Mouse (Mus musculus) ES-CJ7 (cell line): Measurements from ENCODE around the gene Nme1.
"Not testable (repeated sequence)": the region's sequence is repeated elsewhere in the genome, so short reads cannot be mapped to it uniquely, and the experiment has no call there.

Source experiments
- DNase-seq: peaks from one replicate; pipeline ENCODE4 v3.0.0; 2011; ENCODE audit warnings: low read depth, low spot score

The Nme1 gene

GRCm38 (mm10) chr11:93965391-93965790 lies 2.9 kb downstream of the Nme1 start:
- DNase-seq, result no peak

- DNase-seq, result no peak
These were observed 5.3 kb downstream of the Nme1 start for GRCm38 (mm10) chr11:93963013-93963412.

GRCm38 (mm10) chr11:93961482-93961881 lies 6.8 kb downstream of the Nme1 start:
- no peak for DNase-seq

GRCm38 (mm10) chr11:93957746-93958145 lies 10.6 kb downstream of the Nme1 start:
- DNase-seq, result no peak

GRCm38 (mm10) chr11:93957031-93957555 lies 11.2 kb downstream of the Nme1 start:
- no peak for DNase-seq

GRCm38 (mm10) chr11:93956159-93956558 lies 12.2 kb downstream of the Nme1 start, which contains the start of gene Nme2:
TSS of gene Nme2 (minus strand) at chr11:93956259.
- no peak for DNase-seq

GRCm38 (mm10) chr11:93955256-93956150 lies 12.8 kb downstream of the Nme1 start:
- peak; percentile 94 for DNase-seq

- no peak for DNase-seq
These were observed 13.5 kb downstream of the Nme1 start for GRCm38 (mm10) chr11:93954738-93955255.

GRCm38 (mm10) chr11:93952376-93952775 lies 15.9 kb downstream of the Nme1 start:
- no peak for DNase-seq

- DNase-seq, result no peak
These were observed 18.3 kb downstream of the Nme1 start for GRCm38 (mm10) chr11:93950045-93950444.

GRCm38 (mm10) chr11:93948887-93949567 lies 19.3 kb downstream of the Nme1 start:
- no peak for DNase-seq

GRCm38 (mm10) chr11:93944986-93945385 lies 23.3 kb downstream of the Nme1 start:
- no peak for DNase-seq

GRCm38 (mm10) chr11:93940906-93941305 lies 27.4 kb downstream of the Nme1 start:
- no peak for DNase-seq

GRCm38 (mm10) chr11:93929106-93929505 lies 39.2 kb downstream of the Nme1 start:
- no peak for DNase-seq

- not testable (repeated sequence) for DNase-seq
These were observed 53.3 kb downstream of the Nme1 start for GRCm38 (mm10) chr11:93915019-93915418.

GRCm38 (mm10) chr11:93911603-93912002 lies 56.7 kb downstream of the Nme1 start:
- no peak for DNase-seq

- no peak for DNase-seq
These were observed 59.5 kb downstream of the Nme1 start for GRCm38 (mm10) chr11:93908829-93909228.

- DNase-seq, result no peak
These were observed 60.5 kb downstream of the Nme1 start for GRCm38 (mm10) chr11:93907839-93908238.
